Mouse (Mus musculus) urinary bladder, postnatal 25 days (tissue): ENCODE measurements at regions not wholly inside any gene's neighbourhood (a gene's known extent, or its start where the extent isn't known, plus 50 kb on each side); places are given as distances from the start of the nearest gene placed in this dataset.

ENCODE experiments used
- DNase-seq: peaks from one replicate; pipeline ENCODE4 v3.0.0; 2022; ENCODE audit warnings: low spot score

DNA sequence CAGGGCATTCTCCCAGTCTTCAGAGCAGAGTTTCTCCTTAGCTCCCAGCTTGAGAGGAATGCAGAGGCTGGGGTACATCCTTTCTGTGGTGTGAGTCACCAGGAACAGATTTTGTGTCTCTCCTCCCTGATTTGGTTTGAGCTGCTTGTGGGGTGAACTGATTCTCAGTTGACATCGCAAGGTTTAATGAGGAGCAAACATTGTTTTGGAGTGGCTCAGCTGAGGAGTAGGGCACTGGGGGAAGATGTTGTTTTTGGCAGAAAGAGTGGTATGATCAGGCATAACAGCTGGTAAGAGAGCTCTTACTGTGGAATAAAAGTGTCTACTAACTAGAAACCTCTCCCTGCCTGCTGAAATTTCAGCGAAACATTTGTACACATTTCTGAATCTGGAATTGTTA lies 519.4 kb upstream of the Fam241a start:
- no peak for DNase-seq

DNA sequence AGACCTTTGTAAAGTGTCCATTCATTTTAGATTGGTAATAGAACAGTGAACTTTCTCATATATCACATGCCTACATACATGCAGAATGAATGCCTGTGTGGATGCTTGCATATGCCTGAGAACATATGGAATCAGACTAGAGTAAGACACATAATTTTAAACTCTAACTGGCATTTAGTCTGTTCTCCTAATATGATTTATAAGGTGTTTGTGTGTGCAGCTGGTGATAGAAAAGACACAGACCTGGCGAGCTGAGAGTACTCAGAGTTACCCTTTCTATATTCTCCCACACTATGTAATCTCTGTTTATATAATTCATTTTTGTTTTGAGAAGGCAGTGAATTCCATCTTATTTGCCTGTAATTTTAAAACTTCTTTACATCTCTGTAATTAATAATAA lies 517.4 kb upstream of the Fam241a start:
- DNase-seq = no peak

DNA sequence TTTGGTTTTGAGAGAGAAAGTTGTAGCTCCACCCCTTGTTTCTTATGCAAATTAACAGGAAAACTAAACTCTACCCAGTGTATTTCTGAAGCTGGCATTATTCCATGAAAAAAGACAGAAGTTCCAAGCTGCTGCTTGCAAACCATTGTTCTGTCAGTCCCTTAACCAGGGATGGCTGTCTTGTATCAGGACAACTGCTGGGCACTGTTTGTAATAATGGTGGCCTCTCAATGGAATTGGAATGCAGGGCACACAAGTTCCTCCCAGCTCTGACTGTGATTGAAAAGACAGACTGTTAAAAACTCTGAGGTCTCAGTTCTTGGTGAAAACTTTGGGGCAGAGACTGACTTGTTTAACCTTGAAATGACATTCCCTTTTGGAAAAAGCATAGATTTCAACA lies 516.0 kb upstream of the Fam241a start:
- no peak for DNase-seq

DNA sequence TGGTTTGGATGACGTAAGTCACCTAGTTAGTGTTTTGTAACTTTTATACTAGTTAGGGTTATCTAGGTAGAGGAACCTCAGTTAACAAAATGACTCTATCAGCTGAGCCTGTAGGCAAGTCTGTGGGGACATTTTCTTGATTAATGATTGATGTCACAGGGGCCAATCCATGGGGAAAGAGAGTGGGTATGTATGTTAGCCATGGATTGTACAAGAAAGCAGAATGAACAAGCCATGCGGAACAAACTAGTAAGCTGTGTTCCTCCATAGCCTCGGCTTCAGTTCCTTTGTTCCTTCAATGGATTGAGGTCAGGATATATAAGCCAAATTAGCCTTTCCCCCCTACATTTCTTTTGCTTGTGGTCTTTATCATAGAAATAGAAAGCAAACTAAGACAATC lies 498.7 kb upstream of the Fam241a start:
- no peak for DNase-seq

DNA sequence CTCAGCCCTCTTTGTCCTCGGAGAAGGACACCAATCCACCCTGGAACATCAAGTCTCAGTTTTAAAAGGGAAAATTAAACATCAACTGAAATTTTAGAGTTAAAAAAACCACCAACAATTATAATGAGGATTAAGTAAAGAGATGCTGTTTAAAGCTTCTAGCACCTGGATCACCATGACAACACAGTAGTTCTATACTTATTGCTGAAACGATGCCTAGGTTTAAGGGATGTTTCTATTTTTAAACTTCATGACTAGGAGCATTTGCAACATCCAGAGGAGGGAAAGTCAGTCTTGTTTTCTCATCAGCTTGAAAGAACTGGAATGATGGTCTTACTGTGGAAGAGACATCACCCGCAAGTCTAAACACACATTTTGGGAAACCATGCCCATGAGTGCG lies 484.5 kb upstream of the Fam241a start:
- no peak for DNase-seq

DNA sequence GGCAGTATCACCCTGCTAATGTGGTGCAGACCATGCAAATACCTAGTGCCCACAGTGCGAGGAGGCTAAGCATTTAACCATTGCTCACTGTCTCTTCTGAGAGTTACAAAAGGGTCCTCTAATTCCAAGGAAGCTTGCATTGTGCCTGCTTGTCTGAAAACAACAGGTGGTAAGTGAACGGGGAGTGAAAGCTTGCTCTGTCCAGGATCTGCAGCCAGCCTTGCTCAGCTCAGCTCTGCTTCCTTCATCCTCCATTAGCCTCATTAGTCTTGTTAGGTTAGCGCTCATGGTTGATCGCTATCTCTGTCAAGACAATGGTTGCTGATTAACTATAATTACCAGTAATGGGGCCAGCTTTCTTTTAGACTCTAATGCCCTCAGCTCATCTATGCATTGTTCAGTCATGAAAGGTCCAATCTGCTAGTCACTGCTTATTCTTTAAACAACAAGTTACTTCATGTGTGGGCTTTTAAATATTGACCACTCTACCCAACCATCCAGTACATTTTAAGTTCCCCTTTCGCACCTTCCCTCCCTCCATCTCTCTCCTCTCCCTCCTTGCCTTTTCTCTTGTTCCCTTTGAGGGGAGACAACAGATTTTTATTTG lies 473.5 kb upstream of the Fam241a start:
- no peak for DNase-seq

DNA sequence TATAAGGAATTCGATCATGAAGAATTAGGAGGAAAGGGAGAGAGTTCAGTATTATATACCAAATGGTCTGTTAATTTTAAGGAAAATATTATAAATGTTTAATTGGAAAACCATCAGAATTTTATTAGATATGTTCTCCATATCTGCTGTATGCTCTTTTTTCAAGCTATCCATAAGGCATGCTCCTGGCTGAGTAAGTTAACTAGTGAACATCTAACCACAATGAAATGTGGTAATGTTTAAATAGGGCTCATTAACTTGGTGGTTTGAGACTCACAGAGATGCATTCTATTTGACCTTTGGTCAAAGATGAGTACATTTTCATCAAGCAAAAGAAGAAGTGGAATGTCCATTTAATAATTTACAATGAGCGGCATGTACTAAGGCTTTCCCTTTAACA lies 466.2 kb upstream of the Fam241a start:
- DNase-seq = no peak

DNA sequence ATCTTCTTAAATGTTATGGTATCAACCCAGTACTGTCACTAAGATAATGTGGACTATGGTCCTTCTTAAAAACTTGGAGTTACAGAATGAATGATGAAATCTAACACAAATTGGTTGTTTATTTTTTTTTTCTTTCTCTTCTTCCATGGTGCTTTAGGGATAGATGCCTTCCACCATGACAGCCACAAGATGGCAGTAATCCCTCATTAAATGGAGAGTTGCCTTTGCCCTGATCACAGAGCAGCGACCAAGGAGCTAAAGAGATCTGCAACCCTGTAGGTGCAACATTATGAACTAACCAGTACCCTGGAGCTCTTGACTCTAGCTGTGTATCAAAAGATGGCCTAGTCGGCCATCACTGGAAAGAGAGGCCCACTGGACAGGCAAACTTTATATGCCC lies 453.0 kb upstream of the Fam241a start:
- peak; percentile 15 for DNase-seq

DNA sequence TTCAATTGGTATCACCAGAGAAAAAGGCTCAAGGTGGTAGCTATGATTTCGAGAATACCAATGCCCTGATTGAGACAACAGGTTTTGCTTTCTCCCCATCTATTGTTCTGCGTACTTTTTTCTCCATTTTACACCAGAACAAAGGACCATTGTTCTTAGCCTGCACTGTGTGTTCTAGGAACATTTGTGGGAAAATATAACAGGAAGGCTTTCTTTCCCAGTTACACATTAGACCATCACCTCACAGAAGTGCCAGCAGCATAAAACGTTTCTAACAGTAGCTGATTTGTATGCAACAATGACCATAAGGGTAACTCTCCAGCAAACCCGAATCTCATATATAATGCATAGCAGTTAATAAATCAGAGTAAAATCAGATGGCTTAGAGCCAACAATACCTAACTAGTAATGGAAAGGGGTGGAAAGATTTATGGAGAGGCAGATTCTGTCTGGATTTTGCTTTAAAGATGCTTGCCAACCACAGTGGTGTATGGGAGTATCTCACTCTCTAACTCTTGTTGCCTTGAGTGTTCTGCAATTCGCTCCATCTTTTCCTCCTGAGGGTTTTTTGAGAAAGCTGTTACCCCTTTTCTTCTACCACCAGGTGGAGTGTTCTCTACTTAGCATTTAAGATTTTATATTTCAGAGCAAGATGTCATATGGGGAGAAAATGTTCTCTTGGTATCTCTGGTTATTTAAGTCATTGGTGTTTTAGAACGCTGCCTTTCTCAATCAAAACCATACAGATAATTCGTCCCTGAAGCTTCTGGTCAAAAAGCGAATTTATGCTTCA lies 451.9 kb upstream of the Fam241a start:
- no peak for DNase-seq

DNA sequence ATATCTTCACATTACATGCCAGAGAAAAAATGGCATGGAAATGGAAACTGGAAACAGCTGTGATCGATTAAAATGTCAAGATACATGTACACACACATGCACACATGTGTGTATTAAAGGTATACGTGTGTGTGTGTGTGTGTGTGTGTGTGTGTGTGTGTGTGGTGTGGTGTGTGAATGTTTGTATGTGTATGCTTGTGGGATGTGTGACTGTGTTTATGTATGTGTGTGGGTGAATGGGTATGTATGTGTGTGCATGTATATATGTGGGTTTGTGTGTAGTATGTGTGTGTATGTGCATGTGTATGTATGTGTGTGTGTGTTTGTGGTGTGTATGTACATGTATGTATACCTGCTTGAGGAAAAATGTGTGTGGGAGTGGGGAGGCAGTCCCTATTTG lies 441.4 kb upstream of the Fam241a start:
- no peak for DNase-seq

DNA sequence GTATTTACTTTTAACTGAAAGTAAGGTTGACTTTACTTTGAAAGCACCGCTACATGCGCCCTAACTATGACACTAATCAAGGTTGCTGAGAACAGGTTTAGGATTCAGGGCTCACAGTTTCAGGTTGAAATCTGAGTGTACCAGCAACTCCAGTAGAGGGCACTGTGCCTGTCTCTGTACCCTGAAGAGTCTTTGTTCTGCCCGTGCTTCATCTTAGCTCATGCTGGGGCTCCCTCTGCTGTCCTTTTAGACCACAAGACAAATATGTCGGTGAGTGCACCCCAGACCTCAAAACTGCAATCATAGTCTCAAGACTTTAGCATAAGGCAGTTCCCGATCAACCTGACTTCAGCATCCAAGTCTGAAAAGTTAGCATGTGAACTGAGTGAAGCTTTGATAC lies 440.9 kb upstream of the Fam241a start:
- DNase-seq = peak; percentile 50

DNA sequence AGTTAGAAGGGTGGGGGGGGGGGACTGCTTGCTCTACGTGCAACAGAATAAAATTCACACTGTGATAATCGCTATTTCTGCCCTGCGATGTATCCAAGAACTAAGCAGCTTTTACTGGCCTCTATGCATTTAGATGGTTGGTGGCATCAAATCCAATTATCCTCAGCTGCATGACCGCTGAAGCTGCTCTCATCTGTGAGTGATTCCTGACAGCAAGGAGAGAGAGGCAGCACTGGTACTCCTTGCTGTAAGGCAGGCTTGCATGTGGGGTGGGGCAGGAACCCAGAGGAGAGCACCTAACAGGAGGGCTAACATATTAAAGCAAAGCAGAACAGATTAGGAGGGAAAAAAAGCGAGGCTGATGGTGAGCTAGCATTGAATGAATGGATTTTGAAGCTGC lies 431.6 kb upstream of the Fam241a start:
- DNase-seq = no peak

DNA sequence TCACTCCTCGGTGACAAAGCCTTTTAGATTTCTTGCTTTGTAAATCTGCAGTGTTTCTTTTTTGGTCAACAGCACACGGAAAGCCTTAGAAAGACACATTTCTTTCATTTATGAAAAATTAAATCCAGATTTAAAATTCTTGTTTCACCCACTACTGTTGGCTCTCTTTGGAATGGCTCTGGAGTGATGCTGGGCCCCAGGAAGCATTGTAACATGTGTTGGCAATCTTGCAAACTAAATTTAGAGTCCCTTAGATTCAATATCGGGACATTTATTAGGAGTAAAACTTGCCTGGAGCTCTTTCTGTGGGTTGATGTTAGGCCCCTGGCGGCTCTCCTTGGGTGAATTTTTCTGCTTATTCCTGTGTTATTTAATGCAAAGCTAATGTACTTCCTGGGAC lies 405.2 kb upstream of the Fam241a start:
- no peak for DNase-seq

DNA sequence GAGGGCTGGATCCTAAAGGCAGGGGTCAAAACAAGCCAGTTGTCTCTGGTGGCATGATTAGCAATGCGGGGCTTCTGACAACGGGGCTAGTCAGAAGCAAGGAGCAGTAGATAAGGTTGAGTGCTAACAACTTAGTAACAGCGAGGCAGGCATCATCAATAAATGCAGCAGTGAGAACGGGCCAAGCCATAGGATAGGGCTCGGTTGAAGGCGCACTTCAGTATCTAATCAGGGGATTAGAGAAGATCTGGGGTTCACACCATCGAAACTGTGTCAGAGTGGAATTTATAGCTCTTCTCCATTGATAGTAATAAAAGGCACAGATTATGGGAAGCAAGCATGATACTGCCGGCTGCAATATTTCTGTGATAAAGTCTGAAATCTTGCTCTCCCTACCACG lies 402.0 kb upstream of the Fam241a start:
- DNase-seq = no peak

DNA sequence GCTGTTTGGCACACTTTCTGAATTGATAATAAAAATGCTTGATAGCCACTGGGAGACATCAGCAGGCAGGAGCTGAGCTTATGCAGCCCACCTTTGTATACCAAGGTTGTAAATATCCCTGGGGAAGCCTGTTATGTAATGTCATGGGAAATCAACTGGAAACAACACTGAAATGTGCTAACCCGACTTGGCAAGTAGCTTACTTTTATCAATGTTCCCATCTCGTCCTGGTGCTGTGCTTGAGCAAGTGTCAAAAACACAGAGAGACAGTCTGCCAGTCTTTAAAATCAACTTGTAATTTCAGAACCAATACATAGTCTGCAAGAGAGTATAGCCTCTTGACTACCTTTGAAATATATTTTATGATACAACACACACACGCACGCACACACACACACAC lies 391.7 kb upstream of the Fam241a start:
- no peak for DNase-seq

DNA sequence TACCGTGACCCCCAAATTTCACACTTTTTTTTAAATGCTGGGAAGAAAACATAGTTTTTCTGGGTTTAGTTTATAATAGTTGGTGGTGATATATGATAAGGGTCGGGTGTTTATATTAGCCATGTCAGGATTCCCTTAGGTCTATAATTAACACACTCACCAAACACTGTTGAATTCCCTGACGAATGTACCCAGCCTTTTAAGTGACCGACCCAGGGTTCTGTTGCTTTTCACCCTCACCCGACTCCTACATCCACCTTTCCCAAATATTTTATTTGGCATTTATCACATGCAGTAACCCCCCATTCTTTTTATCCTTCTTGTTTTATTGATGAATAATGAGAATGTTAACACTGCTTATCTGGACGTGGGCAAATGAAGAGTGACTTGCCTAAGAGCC lies 389.1 kb upstream of the Fam241a start:
- DNase-seq = no peak

DNA sequence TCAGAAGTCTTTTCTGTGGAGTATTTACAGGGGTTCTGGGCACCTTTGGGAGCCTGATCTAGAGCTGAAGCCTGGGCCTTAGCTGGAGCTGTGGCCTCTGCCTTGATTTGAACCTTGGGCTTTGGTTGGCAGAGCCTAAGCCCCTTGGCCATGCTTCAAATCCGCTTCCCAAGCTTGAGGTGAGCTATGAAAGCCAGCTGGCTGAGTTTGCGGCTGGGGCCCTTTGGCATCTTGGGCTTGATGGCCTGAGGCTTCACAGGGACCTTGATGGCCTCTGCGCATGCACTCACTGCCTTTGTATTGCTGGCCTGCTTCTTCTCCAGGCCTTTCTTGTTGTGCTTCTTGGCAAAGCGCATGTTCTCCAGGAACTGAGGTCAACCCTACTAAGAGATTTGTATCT lies 384.5 kb upstream of the Fam241a start:
- no peak for DNase-seq

DNA sequence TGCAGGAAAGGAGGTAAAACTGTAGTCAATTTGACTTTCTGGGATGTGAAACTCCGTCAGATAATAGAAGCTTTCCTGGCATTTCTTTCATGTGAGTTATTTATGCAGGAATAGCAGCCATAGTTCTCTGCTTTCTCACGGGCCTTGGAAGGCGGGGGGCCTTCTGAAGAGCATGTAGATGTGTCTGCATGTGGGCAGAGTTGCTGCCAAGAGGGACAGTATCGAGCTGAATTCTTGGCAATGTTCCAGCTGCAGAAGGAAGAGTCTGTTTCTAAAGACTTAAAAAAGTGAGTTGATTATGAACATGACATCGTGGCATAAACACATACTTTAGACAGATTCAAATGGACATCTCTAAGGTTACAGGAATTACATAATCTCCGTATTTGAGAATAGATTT lies 374.5 kb upstream of the Fam241a start:
- DNase-seq = no peak

DNA sequence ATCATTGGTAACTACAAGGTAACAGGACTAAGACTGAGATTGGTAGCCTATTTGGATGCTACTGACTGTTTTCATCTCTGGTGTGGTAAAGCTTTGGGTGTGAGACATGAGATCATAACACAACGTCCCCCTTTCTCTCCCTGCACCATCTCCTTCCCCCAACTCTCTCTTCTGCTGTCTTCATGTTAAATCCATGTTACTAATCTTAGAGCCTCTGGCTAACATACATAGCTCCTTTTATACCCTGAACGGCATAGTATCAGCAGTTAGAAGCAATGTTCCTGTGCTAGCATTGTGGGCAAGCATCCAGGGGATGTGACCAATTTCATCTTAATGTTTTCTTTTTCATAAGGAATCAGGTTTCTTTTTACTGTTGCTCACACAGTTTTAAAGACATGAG lies 365.1 kb upstream of the Fam241a start:
- no peak for DNase-seq

DNA sequence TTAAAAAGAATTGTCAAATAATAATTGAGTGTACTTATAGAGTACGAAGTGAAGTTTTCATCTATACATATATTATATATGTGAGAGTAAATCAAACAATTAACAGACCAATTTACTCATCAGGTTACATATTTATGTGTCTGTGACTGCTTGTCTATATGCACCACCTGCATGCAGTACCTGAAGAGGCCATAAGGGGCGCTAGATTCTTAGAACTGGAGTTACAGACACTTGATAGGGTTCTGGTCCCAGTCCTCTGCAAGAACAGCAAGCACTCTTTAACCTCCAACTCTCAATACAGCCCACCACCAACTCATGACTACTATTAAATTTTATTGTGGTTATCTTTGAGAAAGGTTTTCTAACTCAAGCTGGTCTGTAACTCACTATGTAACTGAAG lies 351.7 kb upstream of the Fam241a start:
- no peak for DNase-seq

DNA sequence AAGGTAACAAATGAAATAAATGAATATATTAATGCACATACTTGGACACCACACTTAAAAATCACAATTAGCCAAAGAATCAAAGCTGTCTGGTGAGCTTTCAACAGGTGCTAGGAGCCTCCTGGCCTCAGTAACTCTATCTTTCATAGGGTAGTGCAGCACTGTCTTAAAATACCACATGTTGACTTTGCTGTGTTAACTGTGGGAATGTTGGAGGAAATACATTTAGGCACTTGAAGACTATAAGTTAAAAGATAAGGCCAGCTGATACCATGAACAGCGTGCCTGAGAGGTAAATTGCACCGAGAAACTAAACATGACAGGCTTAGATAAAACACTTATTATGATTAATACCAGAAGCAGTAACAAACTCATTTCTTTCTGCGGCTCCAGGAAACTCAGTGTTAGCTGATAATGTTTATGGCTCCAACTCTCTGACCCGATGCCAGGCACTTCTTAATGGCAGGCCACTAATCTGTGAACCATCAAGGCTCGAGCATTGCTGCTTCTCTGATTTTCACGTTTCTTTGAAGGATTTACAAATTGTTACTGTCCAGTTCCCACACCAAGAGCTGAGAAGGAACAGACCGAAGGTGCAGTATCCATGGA lies 343.8 kb upstream of the Fam241a start:
- no peak for DNase-seq

DNA sequence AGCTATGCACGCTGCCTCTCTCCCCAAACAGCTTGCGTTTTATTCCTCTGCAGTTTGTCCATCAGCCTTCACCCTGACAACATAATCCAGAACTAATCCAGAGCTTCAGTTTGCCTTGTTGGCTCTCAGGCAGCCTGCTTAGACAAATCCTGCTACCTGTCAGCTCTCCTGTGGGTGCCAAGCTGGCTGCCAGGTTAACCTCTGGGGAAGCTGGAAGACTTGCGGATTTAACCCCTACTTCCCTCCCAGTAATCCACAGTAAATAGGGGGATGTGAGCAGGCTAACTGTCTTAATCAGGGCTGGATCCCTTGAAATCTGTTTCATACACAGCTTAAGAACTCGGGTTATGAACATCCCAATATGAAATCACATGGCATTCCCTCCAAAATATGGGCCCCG lies 334.3 kb upstream of the Fam241a start:
- no peak for DNase-seq

DNA sequence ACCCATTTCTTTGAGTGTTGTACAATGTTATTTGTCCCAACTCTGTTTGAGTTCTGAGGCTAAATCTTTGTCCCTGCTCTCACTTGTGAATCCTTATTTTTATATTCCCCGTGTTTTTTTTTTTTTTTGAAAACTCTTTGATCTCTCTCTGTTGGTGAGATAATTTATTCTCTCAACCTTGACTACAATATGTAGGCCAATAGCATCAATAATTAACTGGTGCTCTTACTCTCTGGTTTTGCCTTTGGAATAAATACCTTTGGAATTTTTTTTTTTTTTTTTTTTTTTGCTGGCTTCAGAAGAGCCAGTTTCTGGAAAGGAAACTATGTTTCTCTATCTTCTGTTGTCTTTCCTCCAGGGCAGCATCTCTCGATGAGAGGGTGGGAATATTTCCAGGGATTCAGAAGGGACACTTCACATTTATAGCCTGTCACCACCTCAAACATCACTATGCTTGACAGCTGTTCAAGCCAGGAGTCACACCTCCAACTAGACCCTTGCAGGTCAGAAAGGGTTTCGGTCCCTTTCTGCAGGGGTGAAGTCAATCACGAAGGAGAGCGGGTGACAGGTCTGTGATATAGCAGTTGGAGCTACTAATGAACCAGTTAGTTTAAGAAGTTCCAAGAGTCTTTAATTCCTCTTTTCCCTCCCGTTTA lies 330.9 kb upstream of the Fam241a start:
- no peak for DNase-seq
